Mouse (Mus musculus): Measurements from ENCODE around the gene Tmem184b.

The Tmem184b gene

GRCm38 (mm10) chr15:79366402-79366801, 37.0 kb downstream of the Tmem184b start:
- no peak for DNase-seq (ENCODE audit: low spot score)

DNA sequence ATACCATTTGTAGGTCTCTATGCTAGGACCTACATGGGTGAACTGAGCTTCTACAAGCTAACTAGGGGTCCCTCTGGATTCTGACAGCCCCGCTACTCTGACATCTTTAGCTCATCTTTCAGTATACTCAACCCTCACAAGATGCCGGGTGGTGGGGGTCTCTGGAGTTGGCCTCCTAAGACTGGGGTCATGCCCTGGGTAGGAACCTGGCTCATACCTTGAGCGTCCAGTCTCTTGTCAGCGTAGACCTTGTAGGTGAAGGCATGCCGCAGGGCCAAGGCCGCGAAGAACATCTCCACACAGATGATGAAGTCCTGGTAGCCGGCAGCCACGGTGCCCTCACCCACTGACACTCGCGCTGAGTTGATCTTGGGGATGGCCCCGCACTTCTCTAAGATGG, 38.3 kb downstream of the Tmem184b start:
- no peak for DNase-seq (ENCODE audit: low spot score)

GRCm38 (mm10) chr15:79364120-79364519, 39.2 kb downstream of the Tmem184b start:
- DNase-seq (ENCODE audit: low spot score): no peak

- no peak for DNase-seq (ENCODE audit: low spot score)
Measured at GRCm38 (mm10) chr15:79361023-79361422, 42.3 kb downstream of the Tmem184b start.

DNA sequence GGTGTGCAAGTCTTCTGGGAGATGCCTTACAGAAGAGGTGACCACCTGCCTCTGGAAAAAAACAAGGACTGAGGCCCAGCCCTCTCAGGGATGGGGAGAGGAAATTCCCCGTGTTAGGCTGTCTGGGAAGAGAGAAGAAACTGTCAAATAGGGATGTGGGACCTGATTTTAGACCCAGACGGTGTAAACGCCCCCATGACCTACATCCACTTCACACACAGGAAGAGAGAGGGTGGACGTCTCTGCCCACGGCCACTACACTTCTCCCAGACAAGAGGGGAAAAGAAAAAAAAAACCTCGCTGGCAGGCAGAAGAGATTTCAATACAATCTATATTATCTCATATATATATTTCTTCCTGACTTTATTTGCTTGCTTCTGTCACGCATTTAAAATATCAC, 43.0 kb downstream of the Tmem184b start:
- DNase-seq (ENCODE audit: low spot score): no peak

DNA sequence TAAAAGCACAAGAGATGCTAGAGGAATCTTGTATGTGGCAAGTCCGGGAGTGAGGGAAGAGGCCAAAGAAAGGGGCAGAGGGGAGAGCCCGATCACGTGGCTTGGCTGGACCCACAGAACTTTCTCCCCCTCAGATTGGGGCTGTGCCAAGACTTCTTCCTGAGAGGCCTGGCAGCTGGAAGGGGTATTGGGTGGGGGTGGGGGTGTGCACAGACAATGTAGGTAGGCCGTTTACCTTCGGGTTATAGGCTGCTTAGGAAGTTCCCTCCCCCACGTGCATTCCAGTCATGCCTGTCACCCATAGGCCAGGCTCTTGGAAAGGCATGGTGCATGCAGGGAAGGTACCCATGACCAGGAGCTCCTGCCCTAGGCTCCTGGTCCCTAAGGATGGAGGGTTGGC, 43.4 kb downstream of the Tmem184b start:
- DNase-seq (ENCODE audit: low spot score): no peak

DNA sequence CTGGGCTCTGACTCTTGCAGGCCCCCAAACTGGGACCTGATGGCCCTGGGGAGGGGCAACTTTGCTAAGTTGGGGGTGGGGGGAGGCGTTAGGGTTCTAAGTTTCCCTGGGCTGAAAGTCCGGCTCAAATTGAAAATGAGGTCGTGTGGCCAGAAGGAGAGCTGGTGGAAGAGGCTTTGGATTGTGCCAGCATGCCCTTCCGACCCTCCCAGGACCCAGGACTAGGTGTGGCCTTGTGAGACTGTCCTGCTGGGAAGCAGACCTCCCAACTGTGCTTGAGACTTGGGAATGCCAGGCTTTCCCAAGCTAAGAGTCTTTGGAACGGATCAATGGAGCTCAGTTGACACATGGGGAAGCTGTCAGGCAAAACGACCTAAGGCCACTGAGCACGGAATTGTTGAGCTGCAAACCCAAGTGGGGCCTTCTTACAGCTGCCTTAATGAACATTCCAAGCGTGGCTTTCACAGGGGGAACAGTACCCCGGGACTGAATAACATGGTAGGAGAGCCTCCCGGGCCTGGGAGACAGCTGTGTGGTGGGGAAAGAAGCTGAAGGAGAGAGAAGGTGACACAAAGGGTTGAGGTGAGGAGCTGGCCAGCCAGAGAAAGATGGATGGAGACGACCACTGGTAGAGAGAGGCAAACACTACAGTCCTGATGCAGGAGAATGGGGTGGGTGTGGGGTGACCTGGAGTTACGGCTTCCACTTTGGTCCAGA, 45.2 kb downstream of the Tmem184b start:
- no peak for DNase-seq (ENCODE audit: low spot score)

- no peak for DNase-seq (ENCODE audit: low spot score)
Measured at GRCm38 (mm10) chr15:79357036-79357911, 46.1 kb downstream of the Tmem184b start.

DNA sequence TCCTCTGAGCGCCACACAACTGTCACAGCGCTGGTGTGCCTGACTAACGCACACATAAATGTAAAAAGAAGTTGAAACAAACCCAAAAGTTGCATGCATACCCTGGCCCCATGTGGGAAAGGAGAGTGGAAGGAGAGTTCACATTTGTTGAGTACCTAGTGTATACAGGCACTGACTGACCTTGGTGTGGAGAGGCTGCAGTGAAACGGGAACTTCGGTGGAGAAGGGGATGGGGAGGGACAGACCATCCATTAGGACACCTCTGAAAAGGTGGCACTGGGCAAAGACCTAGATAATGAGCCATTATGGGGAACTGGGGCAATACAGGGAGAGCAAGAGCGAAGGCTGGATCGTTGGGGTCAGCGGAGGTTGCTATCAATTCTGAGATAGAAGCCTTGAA, 46.9 kb downstream of the Tmem184b start:
- no peak for DNase-seq (ENCODE audit: low spot score)

GRCm38 (mm10) chr15:79354619-79355018, 48.8 kb downstream of the Tmem184b start:
- no peak for DNase-seq (ENCODE audit: low spot score)

GRCm38 (mm10) chr15:79353690-79354305, 49.6 kb downstream of the Tmem184b start:
- DNase-seq (ENCODE audit: low spot score): no peak

DNA sequence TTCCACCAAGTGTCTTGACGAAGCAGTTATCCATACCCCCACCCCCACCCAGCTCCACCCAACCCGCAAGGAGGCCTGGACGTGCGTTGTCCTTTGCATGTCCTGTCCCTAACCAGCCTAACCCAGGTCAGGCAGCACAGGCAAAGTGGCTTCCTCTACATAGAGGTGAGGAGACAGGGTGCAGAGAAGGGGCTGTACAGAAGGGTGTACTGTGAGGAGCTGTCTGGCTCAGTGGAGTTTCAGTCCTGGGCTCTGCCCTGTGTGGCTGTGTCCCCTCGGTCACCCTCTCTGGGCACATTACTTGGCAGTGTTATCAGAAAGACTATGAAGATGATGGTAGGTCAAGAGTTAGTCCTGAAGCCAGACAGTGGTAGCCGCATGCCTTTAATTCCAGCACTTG, 50.9 kb downstream of the Tmem184b start:
- no peak for DNase-seq (ENCODE audit: low spot score)

- DNase-seq (ENCODE audit: low spot score): no peak
Measured at GRCm38 (mm10) chr15:79351331-79351767, 52.0 kb downstream of the Tmem184b start.

GRCm38 (mm10) chr15:79350866-79351265, 52.5 kb downstream of the Tmem184b start:
- no peak for DNase-seq (ENCODE audit: low spot score)

DNA sequence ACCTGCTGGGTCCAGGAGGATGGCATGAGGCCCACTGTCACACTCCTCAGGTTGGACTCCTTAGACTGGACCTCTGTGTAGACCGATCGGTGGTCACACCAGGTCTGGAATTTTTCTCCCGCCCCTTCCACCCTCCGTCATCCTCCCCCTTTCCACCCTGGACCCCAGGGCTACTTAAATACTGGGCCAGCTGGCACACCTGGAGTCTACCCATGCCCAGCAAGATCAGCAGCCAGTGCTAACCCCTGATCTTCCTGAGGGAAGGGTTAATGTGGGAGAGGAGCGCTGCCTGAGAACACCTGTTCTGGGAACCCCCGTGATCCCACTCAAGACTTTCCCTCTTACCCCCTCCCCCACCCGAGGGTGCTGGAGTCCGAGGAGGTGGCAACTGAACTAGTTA, 54.7 kb downstream of the Tmem184b start:
- no peak for DNase-seq (ENCODE audit: low spot score)

DNA sequence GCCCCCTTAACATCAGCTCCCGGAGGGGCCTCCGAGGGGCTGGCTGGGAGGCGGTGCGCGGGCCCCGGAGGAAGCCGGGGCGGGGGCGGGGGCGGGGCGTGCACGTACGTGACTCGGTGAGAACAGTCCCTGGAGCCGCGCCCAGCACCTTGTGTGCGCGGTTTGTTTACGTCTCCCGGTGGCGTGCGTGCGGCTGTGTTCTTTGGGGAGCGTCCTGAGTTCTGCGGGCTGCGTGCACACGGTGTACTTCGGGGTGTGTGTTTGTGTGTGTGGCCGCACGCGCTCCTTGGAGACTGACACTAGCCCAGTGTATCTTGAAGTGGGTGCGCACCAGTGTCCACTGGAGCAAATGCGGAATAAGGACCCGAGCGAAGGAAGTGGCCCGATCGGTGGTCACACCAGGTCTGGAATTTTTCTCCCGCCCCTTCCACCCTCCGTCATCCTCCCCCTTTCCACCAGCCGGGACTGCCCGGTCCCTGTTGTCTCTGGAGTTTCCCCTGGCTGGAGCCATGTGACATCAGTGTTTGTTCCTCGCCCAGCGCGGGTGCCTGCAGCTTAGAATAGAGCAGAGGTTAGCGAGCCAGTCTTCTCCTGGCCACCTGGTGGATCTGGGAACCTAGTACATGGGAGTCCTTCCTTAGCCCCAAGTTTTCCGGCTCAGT, 55.4 kb downstream of the Tmem184b start:
- peak; percentile 87 for DNase-seq (ENCODE audit: low spot score)

DNA sequence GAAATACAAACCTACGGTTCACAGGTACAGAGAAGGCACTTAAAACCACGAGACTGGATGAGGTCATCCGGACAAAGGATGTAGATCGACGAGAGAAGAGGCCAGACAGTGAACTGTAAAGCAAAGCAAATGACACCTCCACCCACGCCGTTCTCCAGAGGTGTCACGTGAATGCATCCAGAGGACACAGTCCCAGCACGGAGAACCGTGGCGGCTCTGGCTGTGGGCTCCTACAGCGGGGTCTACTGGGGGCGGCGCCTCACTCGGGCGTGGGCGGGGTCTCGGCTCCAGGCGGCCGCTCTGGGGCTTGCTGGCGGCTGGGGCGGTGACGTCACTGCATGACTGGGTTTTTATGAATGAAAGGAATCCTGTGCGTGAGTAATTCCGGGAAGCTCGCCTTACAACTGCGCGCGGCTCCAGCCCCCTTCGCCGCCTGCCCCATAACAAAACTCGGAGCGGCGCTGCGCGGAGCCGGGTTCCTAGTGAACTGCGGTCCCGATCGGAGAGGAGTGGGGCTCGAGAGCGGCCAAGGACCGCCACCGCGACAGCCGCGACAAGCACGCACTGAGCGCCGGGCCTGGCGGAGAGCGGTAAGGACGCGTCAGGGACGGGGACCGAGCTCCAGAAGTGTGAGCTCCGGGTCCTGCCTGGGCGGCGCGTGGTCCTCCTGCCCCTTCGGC, 56.1 kb downstream of the Tmem184b start:
- peak; percentile 96 for DNase-seq (ENCODE audit: low spot score)

GRCm38 (mm10) chr15:79346051-79346793, 57.1 kb downstream of the Tmem184b start, which contains the start of gene Maff:
Maff (plus strand) TSS chr15:79346621.
- peak; percentile 26 for DNase-seq (ENCODE audit: low spot score)

- no peak for DNase-seq (ENCODE audit: low spot score)
Measured at GRCm38 (mm10) chr15:79344627-79345026, 58.7 kb downstream of the Tmem184b start.

- peak; percentile 52 for DNase-seq (ENCODE audit: low spot score)
Measured at GRCm38 (mm10) chr15:79342641-79343337, 60.6 kb downstream of the Tmem184b start.
